8 mouse cellular contexts compared by ENCODE assay signal in genomic region chr3:66129689-66130088, GRCm38 (mm10).
"Had no signal": no experiment of that assay in that cellular context is flagged by ENCODE, and none has a peak within 500 bp of the region (broad histone marks: within the 10 kb centered on the region; RNA-seq: fewer than 3 reads in every experiment).

No protein-coding gene starts in this region.

- DNase-seq: kidney, adult 8-10 months; kidney, postnatal 36 days; left cerebral cortex, postnatal 4 days; lung, adult 18-20 months; lung, postnatal 36 days; right cerebral cortex, postnatal 25 days; thymus, postnatal 4 days had no signal

- ATAC-seq: midbrain, embryonic 15.5 days had no signal
